Mouse (Mus musculus): ENCODE measurements around the gene Fbxl3.

Gene Fbxl3

GRCm38 (mm10) chr14:103079209-103079977 is 20.0 kb downstream of the Fbxl3 start:
- DNase-seq = peak; percentile 92

GRCm38 (mm10) chr14:103078006-103078912 is 21.1 kb downstream of the Fbxl3 start:
- peak; percentile 58 for DNase-seq

- DNase-seq = peak; percentile 37
These were observed 21.9 kb downstream of the Fbxl3 start for GRCm38 (mm10) chr14:103077272-103078005.

- DNase-seq = no peak
These were observed 24.2 kb downstream of the Fbxl3 start for GRCm38 (mm10) chr14:103075166-103075565.

GRCm38 (mm10) chr14:103073825-103074224 is 25.5 kb downstream of the Fbxl3 start:
- DNase-seq = peak; percentile 34

GRCm38 (mm10) chr14:103072731-103073130 is 26.6 kb downstream of the Fbxl3 start:
- DNase-seq = peak; percentile 28

- DNase-seq = peak; percentile 31
These were observed 27.9 kb downstream of the Fbxl3 start for GRCm38 (mm10) chr14:103071471-103071870.

- no peak for DNase-seq
These were observed 28.6 kb downstream of the Fbxl3 start for GRCm38 (mm10) chr14:103070790-103071189.

- DNase-seq = peak; percentile 94
These were observed 29.3 kb downstream of the Fbxl3 start, which contains the start of gene Cln5 for GRCm38 (mm10) chr14:103069864-103070611. Cln5 (plus strand) TSS chr14:103070216.

GRCm38 (mm10) chr14:103069465-103069863 is 29.9 kb downstream of the Fbxl3 start:
- DNase-seq = peak; percentile 70

GRCm38 (mm10) chr14:103065294-103066167 is 33.8 kb downstream of the Fbxl3 start:
- DNase-seq = peak; percentile 91

- DNase-seq = no peak
These were observed 39.9 kb downstream of the Fbxl3 start for GRCm38 (mm10) chr14:103059495-103059894.

GRCm38 (mm10) chr14:103058998-103059397 is 40.4 kb downstream of the Fbxl3 start:
- no peak for DNase-seq

GRCm38 (mm10) chr14:103056601-103057000 is 42.8 kb downstream of the Fbxl3 start:
- no peak for DNase-seq

GRCm38 (mm10) chr14:103054731-103055130 is 44.6 kb downstream of the Fbxl3 start:
- no peak for DNase-seq

- peak; percentile 61 for DNase-seq
These were observed 48.1 kb downstream of the Fbxl3 start for GRCm38 (mm10) chr14:103051159-103051769.

- DNase-seq = no peak
These were observed 50.9 kb downstream of the Fbxl3 start for GRCm38 (mm10) chr14:103048292-103049086.

GRCm38 (mm10) chr14:103046677-103047076 is 52.7 kb downstream of the Fbxl3 start, which contains the start of gene Acod1:
Acod1 (plus strand) TSS chr14:103046977.
- no peak for DNase-seq

GRCm38 (mm10) chr14:103037016-103037415 is 62.4 kb downstream of the Fbxl3 start:
- DNase-seq = no peak

- no peak for DNase-seq
These were observed 65.3 kb downstream of the Fbxl3 start for GRCm38 (mm10) chr14:103034076-103034475.

Measured in cerebellum, adult 9-10 months (tissue).